Mouse (Mus musculus): ENCODE measurements around the gene Nup160.

DNA sequence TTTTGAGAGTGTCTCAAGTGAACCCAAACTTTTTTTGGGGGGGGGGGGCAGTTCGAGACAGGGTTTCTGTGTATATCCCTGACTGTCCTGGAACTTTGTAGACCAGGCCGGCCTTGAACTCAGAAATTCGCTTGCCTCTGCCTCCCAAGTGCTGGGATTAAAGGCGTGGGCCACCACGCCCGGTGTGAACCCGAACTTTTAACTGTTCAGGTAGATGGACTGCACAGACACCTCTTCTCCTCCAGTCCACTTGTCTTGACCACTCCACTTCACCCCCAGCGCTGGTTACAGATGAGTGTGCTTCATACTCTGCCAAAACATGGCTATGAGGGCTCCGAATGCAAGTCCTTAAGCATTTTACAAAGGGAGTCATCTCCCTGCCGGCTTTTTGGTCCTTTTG lies 70.1 kb downstream of the Nup160 start:
- TF ChIP-seq CTCF (IDR thresholded peaks at IDR 0.05; ENCODE audit: control insufficient read depth, insufficient read depth, insufficient read length) (no peak), USF1 (IDR thresholded peaks at IDR 0.05; ENCODE audit: low read depth) (no peak), CEBPB (IDR thresholded peaks at IDR 0.05; ENCODE audit: low read depth) (no peak), MAX (IDR thresholded peaks at IDR 0.05) (no peak), MYOG (IDR thresholded peaks at IDR 0.05; ENCODE audit: control insufficient read depth, extremely low read depth, insufficient read length) (no peak)
